Mouse (Mus musculus) brown adipose tissue, adult 24 weeks (tissue): ENCODE results near the gene Gpr132. TPM values are rescaled to one million over a fixed set of nuclear protein-coding genes. Genes with fewer than 3 reads are reported as not detected.
A peak's percentile ranks its signal among the peaks of the same experiment; 100 is the strongest.

Experiments
- H3K27ac ChIP-seq: fragments of 200-500 bp; replicated peaks from 2 replicates; pipeline ENCODE4 v1.5.1; 2012; ENCODE audit warnings: low read depth, mild to moderate bottlenecking, low read length
- H3K4me1 ChIP-seq: fragments of 200-500 bp; 2 replicates; pipeline ENCODE4 v1.6.1; 2012; ENCODE audit warnings: low read length, mixed read lengths; ENCODE audit not compliant: control insufficient read depth, insufficient read depth, insufficient read length
- H3K4me3 ChIP-seq: fragments of 200-500 bp; 2 replicates; pipeline ENCODE4 v1.5.1; 2012; ENCODE audit warnings: low read depth, mild to moderate bottlenecking, low read length, moderate library complexity; ENCODE audit not compliant: insufficient read depth
- polyA plus RNA-seq: library from polyadenylated mRNA; stranded (reverse); fragments of >200 nt; gene quantifications from 2 replicates; pipeline ENCODE4 v1.2.4, GENCODE M21; 2012; ENCODE audit not compliant: missing spikeins, insufficient read depth, insufficient read length

Gene Gpr132
- polyA plus RNA-seq, 1 experiment = not detected

- Histone ChIP-seq H3K4me1 (peaks cover 3% of the 10 kb centered on the region; the same call in 1 of the 2 replicates), H3K27ac (0 out of 2 replicates have a peak overlapping the region, but pooled peaks have one; percentile 10), H3K4me3 (no peak overlapping the region)
Measured at GRCm38 (mm10) chr12:112870775-112871174, 2.7 kb upstream of the Gpr132 start.

- H3K4me3 ChIP-seq = no peak overlapping the region
- peaks cover 3% of the 10 kb centered on the region; the same call in 1 of the 2 replicates for H3K4me1 ChIP-seq
- H3K27ac ChIP-seq = no peak overlapping the region
Measured at GRCm38 (mm10) chr12:112869783-112870204, 1.8 kb upstream of the Gpr132 start.

DNA sequence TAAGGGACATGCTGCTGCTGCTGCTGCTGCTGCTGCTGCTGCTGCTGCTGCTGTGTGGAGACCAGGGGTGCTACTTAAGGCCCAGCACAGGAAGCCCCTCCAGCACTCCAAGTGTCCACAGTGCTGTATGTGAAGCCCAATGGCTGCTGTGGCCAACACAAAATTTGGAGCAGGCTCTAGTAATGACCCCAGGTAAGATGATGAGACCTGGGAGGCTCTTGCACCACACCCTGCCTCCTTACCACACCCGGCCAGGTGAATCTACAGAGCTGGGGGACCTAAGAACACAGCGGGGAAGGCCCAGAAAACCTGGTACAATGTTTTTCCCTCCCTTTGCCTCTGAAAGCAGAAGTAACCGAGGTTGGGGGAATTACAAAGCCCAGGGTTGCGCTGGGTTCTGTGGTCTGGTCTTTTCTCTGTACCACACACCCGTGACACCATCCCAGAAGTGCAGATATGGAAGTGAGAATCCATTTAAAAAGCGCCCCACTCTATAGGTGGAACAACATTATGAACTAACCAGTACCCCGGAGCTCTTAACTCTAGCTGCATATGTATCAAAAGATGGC is 838 bp downstream of the Gpr132 start:
- Histone ChIP-seq H3K4me3 (no peak overlapping the region), H3K4me1 (peaks cover 3% of the 10 kb centered on the region; the same call in 1 of the 2 replicates), H3K27ac (peak overlapping the region; percentile 51; the same call in 1 of the 2 replicates)

DNA sequence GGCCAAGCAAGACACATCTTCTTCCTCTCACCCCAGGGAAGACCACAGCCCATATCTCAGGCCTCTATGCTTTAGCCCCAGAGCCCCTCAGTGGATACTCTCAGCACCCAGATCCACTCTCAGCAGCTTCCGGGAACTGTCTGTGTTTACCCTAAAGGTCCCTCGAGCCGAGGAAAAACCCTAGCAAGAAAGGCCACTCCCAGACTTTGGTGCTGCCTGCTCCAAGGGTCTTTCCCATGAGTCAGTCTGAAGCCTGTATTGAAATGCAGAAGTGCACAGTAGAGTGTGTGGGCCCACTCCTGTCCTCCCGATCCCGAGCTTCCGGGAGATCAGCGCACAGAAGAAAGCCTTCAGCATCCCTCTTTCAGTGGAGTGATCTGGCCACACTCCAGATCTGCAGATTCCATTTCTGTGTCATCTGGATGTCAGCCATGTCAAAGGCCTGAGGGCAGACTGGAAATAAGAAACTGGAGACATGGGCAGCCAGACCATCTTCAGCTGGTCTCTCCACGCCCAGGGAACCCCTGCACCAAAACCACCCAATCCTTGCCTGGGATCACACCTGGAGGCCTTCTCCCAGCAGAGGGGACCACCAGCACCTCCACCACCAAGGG is 1.5 kb downstream of the Gpr132 start:
- peaks cover 3% of the 10 kb centered on the region; the same call in 1 of the 2 replicates for H3K4me1 ChIP-seq
- H3K27ac ChIP-seq = peak overlapping the region; percentile 51; the same call in 1 of the 2 replicates
- no peak overlapping the region for H3K4me3 ChIP-seq

DNA sequence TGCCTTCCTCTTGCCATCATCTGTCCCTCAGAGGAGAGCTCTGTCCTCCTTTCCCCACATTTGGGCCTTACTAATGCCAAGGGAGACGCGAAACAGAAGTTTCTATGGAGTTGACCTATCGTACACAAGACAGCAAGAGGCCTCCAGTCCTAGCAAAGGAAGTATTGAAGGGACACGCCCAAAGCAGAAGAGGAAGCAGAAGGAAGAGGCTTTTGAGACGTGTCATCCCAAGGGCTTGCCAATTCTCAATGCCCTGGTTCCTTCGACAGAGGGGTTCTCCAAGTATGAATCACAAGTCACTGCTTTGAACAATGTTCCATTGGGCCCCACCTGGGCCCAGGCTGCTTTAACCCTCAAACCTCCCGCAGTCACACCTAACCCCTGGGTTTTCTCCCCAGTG is 3.2 kb downstream of the Gpr132 start:
- H3K4me3 ChIP-seq = no peak overlapping the region
- H3K4me1 ChIP-seq = peaks cover 2% of the 10 kb centered on the region; the same call in 1 of the 2 replicates
- H3K27ac ChIP-seq = 0 out of 2 replicates have a peak overlapping the region, but pooled peaks have one; percentile 19

DNA sequence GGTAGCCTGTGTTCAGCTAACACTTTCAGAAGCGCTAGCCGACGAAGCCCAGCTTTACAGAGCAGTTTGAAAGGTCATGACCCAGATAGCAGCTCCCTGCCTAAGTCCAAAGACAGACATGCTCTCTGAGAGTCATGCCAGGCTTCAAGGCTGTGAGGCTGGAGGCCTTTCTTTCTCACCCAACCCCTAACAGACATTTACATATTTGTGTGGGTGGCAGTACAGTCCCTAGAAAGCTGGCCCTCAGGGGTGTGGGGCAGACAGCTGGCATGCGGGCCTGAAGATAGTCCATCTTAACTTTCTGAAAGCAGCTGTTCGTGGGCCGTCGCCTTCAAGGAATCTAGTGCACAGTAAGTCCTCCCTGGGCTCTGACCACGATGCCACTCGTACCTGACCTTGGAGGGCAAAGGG is 6.1 kb downstream of the Gpr132 start:
- Histone ChIP-seq H3K27ac (no peak overlapping the region), H3K4me3 (no peak overlapping the region), H3K4me1 (no peaks in the 10 kb centered on the region)

GRCm38 (mm10) chr12:112860765-112861164 is 7.3 kb downstream of the Gpr132 start:
- no peak overlapping the region for H3K27ac ChIP-seq
- no peaks in the 10 kb centered on the region for H3K4me1 ChIP-seq
- H3K4me3 ChIP-seq = peak overlapping the region; percentile 29; the same call in 1 of the 2 replicates

- H3K4me3 ChIP-seq = 0 out of 2 replicates have a peak overlapping the region, but pooled peaks have one; percentile 29
- H3K27ac ChIP-seq = 0 out of 2 replicates have a peak overlapping the region, but pooled peaks have one; percentile 8
- H3K4me1 ChIP-seq = no peaks in the 10 kb centered on the region
Measured at GRCm38 (mm10) chr12:112859930-112860329, 8.1 kb downstream of the Gpr132 start.

DNA sequence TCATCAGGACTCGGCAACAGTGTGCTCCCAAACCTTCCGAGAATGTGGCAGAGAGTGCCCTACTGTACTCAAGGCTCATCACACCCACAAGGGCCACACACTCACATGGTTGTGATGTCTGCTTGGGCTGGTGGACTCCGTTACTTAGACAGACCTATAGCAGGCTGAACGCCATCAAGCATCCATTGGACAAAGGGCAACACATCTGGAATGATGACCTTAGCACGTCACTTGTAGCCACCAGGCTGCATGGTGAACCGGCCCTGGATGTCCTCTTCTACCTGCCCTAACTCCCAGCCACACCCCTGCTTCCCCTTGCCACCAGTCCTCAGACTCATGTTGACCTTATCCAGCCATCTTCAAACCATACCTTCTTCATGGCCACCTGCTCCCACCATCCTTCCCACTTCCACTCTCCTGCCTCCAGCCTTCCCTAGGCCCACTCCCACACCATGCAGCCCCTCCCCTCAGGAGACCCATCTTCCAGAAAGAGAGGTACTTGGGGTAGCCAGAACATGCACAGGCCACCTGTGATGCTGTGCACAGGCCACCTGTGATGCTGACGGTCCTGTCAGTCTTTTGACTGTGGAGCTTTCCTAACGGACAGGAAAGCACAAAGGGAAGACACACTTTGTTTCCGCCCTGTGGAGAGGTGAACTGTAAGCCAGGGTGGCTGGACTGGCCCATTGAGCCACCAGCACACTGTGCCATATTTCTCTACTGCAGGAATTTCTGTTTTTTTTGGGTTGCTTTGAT is 9.3 kb downstream of the Gpr132 start:
- H3K4me1 ChIP-seq = no peaks in the 10 kb centered on the region
- no peak overlapping the region for H3K4me3 ChIP-seq
- no peak overlapping the region for H3K27ac ChIP-seq

DNA sequence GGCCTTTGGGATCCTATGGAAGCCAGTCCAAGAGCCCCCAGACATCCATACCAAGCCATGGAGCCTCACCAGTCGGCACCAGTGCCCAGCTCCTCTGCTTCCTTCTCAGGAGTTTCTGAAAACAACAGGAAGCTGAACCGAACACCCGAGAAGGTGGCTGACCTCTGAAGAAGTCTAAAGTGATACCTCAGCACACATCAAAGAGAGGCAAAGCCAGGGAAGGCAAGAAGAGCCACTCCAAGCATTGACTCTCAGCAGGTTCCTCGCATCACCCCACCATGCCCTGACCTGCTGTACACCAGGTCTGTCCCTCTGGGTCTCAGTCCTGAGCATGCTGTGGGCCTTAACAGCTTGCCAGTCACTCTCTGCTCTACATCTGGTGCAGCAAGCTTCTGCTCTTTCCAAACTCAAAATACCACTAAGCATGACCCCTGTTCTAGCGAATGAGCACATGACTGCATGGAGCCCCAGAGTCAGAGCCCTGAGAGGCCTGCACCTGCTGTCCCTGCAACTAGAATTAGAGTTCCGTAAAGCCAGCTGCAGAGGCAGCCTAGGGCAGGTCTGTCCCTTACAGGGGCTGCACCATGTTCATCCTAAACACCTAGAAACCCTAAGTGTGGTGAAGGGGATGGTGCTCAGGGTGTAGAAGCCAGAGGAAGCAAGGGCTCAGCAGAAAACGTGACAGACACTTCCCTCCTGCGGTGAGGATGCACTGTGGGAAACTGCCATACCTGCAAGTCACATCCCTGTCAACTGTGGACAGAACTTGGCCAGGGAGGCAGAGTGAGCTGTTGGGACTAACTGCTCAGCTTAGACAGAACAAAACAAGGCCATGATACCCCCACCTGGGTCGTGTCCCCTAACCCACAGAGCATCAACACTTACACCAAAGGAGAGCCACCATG is 10.8 kb downstream of the Gpr132 start:
- no peak overlapping the region for H3K27ac ChIP-seq
- H3K4me3 ChIP-seq = no peak overlapping the region
- H3K4me1 ChIP-seq = no peaks in the 10 kb centered on the region

DNA sequence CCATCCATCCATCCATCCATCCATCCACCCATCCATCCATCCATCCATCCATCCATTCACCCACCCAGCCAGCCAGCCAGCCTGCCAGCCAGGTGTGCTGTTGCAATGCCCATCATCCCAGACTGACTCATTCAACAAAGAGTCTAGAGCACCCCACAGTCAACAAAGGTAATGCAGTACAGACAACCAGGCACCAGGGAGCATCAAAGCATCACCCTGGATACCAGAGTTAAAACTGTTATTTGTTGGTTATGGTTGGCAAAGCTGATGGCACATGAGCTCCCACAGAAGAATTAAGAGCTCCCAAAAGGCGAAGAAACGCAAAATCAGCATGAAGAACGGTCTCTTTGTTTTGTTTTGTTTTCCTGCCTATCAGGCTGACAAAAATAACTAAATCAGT is 11.7 kb downstream of the Gpr132 start:
- no peak overlapping the region for H3K4me3 ChIP-seq
- H3K27ac ChIP-seq = no peak overlapping the region
- H3K4me1 ChIP-seq = no peaks in the 10 kb centered on the region

- H3K4me3 ChIP-seq = no peak overlapping the region
Measured at GRCm38 (mm10) chr12:112854610-112855333, 13.3 kb downstream of the Gpr132 start.

DNA sequence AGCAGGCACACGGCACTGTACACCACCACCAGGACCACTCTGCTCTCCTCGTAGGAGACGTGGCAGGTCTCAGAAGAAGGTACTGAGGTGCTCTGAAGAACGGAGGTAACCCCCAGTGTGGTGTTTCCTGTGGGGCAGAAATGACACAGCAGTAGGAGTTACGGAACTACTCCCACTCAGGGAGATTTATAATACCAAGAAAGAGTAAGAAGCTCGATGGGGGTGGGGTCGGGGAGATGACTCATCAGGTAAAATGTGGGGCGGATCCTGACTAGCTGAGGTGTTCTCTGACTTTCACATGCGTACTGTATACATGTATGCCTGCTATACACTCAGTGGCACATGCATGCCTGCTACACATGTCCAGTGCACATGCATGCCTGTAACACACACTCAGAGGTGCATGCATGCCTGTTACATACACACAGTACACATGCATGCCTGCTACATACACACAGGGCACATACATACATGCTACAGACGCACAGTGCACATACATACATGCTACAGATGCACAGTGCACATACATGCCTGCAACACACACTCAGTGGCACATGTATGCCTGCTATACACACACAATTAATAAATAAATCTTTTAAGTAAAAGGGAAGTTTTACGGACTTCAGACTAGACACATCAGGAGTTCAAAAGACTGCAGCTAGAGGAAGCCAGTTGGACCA is 14.8 kb downstream of the Gpr132 start:
- H3K4me1 ChIP-seq = no peaks in the 10 kb centered on the region
- no peak overlapping the region for H3K27ac ChIP-seq
- no peak overlapping the region for H3K4me3 ChIP-seq

More at GRCm38 (mm10) chr12:112854610-112855333, 13.3 kb downstream of the Gpr132 start:
- no peak overlapping the region for H3K27ac ChIP-seq
- H3K4me1 ChIP-seq = no peaks in the 10 kb centered on the region
